Mouse (Mus musculus) adrenal gland, adult 8-10 months (tissue): ENCODE data around the gene Btbd9. TPM values are rescaled to one million over a fixed set of nuclear protein-coding genes. Genes with fewer than 3 reads are reported as not detected.
"Not testable (repeated sequence)": the region's sequence is repeated elsewhere in the genome, so short reads cannot be mapped to it uniquely, and the experiment has no call there.

ENCODE experiments used
- DNase-seq: peaks from one replicate; pipeline ENCODE4 v3.0.0; 2022
- total RNA-seq, 4 experiments: library from RNA; stranded (reverse); gene quantifications; 2 replicates each; pipeline ENCODE4 v1.2.4; 2022

Gene Btbd9
- total RNA-seq: 10 to 100 TPM; 40.1 to 61.6 (median 48.3) TPM

DNA sequence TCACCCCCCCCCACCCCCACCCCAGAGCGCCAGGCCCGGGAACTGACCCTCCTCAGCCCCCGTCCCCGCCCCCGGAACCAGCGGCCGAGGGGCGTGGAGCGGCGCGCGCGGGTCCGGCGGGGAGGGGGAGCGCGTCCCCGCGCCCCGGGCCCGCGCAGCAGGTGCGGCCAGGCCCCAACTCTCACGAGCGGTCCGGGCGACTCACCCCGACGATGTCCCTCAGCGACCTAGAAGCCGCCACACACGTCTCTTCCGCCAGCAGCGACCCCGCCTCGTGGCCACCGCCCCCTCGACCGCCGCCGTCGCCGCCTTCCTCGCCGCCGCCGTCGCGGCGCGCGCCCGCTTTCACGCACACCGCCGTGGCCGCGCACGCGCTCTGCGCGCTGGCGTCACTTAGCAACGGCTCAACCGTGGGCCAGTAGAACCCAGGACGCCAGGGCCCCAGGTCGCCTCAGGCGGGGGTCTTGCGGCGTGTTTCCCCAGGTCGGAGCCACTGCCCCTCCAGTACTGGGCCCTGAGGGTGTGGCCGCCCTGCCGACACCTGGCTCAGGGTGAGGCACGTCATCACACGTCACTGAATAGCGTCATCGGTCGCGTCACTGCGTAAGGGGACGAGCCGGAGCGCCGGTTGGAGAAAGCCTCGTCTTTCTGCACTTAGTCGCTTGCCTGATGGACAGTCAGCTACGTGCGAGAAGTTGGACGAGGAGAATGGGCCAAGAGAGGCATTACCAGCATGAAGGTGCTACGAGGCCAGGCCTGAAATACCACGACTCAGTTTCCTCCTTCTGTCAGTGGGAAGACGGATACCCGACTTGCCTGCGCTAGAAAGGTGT, at the start of gene Btbd9:
Gene Btbd9 (minus strand): TSS at position 548 of the 833 bp plus-strand sequence.
- peak; percentile 93 for DNase-seq

DNA sequence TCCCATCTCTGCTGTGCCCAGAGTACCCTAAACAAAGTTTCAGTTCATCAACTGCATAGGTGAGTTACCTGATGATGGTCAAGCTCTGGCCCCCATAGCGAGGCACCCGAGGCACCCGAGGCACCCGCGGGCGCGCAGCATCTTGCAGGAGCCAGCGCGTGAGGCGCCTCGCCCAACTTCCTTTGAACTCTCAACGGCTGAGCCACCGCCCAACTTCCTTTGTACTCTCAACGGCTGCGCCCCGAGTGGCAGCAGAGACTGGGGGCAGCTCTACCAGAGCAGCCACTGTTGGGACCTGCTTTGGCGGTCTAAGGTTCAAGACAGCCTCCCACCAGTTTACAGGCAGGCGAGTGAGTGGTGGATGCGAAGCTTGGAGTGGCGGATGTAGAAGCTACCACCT, 47.8 kb upstream of the Btbd9 start, which contains the start of gene Dnah8:
Gene Dnah8 (plus strand): TSS at position 223 of the 400 bp plus-strand sequence.
- not testable (repeated sequence) for DNase-seq

DNA sequence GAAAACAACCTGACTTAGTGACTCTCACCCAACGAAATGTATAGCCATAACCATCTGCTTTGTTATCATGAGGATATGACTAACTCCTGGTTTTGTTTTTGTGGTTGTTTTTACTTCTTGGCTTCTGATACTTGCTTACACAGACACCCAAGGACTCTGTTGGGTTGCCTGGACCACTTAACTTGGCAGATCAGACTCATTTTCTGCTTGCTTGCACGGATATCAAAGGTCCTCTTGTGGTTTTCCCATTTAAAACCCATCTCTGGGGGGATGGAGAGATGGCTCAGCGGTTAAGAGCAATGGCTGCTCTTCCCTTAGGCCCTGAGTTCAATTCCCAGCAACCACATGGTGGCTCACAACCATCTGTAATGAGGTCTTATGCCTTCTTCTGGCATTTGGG, 46.9 kb upstream of the Btbd9 start:
- DNase-seq: no peak

DNA sequence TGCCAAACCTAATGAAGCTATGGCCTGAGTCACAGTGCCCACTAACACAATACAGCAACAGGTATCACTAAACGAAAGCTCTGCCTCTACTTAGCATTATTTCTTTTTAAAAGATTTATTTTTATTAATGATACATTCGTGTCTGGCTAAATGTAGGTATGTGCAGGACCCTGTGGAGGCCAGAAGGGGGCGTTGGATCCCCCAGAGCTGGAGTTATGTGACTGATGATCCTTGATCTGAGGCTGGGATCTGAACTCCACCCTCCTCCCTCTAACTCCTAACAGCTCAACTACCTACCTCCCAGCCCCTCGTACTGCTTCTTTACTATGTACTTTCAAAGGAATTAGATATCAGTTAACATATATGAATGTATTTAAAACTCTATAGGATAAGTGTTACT, 45.2 kb upstream of the Btbd9 start:
- DNase-seq: no peak

DNA sequence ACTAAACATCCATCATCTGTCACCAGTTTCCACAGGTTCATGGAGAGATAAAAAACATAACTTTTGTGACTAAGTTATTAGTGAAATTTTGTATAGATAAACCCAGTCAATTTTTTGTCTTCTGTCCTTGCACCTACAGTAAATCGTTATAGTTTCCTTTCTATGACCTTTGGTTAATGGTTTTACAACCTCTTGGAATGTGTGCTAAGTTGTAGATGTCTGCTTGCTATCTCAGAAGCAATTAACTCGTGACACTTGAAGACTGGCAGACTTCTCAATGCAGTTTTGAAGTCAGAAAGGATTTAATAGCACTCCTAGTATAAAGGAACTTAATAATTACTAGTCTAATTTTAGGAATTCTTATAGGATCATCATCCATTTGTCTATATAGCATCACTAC, 44.3 kb upstream of the Btbd9 start:
- no peak for DNase-seq

DNA sequence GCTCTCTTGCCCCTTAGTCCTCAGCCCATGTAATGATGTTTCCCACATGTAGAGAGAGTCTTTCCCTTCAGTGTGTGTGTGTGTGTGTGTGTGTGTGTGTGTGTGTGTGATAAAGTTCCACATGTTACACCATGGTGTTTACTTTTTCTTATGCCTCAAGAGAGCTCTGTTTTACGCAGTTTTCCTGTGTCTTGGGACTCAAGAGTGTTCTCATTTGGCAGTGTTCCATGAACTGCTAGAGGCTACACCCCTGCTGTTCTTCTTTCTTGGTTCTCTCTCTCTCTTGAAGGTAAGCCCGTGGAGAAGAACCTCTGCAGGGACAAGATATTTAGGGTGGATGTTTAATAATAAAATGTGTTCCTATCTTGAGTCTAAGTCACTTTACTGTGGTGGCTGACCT, 42.9 kb upstream of the Btbd9 start:
- DNase-seq: no peak

DNA sequence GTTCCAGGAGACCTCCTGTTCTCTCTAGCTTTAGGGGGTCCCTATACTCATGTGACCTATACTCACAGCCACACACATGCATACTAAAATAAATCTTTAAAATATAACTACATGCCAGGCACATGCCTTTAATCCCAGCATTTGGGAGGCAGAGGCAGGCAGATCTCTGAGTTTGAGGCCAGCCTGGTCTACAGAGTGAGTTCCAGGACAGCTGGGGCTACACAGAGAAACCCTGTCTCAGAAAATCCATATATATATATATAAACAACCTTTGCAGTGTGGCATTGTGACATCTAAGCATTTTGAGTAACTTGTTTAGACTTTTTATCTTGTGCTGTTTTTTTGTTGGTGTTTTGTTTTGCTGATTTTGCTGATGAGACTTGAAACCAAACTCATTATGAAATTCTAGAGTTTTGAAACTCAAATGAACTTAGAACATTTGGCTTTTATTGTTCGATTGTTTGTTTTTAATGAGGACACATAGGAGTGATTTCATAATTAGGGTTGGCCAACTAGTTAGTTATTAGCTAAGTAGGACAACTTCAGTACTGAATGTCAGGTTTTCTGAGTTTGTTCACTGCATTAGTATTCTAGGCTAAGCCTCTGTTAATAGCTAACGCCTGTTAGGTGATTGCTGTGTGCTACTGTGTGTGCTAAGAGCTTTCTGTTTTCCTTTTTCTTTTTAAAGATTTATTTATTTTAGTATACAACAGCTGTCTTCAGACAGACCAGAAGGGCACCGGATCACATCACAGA, 42.0 kb upstream of the Btbd9 start:
- no peak for DNase-seq

DNA sequence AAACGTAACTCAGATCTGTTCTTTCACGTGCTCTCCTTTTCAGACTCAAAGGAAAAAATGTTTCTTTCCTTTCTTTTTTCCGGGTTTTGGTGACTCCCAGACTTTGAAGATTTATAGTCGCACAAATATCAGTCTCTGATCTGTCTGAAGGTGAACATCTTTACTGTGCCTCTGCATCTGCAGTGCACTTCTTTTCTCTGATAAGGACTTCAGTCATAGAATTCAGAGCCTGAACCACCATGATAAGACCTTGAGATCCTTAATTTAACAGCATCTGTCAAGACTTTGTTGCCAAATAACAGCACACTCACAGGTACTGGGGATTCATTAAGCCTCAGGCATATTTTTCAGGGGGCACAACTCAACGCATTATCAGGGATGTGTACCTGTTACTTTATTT, 39.9 kb upstream of the Btbd9 start:
- DNase-seq: no peak

DNA sequence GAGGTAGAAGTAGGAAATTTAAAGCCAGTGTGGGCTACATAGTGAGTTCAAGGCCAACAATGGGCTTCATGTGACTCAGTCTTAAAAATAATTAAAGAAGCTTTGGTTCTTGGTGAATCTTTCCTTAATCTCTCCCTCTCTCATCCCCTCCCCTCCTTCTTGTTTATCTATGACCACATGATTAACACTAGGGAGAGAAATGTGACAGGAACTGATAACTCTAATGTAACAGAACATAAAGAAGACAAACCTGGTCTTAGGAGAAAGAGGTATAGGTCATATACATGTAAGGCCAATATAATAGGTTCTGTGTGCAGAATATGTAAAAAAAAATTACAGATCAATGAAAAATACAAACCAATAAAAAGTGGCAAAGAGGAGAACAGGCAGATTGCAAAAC, 37.1 kb upstream of the Btbd9 start:
- no peak for DNase-seq

DNA sequence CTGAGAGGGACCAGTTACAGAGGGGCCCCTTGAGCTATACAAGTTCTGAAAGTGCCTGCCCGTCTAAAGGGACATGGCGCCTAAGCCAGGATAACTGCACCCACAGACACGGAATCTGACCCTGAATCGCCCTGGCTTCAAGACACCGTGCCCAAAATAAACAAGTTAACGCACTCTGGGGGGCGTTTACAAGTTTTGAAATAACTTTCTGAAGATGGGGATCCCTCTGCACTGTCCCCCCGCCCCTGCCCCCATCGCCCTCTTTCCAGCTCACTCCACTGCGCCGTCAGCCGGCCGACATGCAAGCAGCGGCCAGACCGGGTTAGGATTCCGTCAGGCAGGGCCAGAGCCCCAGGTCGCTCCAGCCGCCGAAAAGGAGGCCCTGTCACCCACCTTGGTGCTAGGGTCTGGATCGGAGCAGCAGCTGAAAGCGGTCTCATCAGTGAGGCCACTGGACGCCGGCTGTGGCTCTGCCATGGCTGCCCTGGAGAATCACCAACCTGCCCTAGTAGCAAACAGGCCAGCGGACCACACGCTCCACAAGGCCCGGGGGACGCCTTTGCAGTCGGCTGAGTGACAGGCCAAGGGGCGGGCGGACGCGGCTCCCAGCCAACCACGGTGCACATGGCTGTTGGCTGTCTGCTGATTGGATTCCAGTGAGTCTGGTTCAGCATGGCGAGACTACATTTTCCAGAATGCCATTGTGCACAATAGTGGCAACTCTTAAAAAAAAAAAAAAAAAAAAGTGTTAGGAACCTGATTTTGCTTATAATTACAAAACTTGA, 36.0 kb upstream of the Btbd9 start:
- peak; percentile 100 for DNase-seq

DNA sequence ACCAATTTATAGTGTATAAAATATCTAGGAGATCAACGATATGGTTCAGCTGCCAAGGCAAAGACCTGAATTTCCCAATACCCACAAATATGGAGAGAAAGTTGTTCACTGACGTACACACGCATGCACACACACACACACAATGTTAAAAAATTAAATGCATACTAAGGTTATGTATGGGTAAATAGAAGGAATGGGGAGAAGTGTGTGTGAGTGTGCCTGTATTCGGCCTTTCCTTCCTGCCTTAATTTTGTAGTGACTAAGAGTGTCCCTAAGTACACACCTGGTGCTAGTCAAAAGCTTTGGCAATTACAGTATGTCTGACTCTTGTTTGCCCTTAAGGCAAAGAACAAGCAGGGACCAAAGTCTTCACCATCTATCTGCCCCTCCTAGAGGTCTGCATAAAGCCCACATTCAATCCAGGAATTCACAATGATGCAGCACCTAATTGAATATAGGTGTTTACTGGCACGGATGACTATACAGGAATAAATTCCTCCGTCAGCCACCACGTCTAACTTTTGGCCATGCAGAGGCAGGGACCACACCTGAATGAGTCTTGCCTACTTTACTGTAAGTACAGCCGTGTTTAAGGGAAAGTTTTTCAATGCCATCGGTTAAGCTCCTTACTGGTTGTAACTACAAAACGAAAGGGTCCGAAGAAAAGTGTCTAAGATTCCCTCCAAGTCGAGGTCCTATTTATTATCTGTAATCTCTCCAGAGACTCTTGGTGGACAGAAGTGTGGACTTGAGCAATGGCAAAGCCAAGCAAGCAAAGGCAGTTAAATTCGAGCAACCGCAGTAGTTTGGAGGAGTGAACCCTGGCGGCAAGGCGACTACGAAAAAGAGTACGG, 35.2 kb upstream of the Btbd9 start:
- DNase-seq: no peak

DNA sequence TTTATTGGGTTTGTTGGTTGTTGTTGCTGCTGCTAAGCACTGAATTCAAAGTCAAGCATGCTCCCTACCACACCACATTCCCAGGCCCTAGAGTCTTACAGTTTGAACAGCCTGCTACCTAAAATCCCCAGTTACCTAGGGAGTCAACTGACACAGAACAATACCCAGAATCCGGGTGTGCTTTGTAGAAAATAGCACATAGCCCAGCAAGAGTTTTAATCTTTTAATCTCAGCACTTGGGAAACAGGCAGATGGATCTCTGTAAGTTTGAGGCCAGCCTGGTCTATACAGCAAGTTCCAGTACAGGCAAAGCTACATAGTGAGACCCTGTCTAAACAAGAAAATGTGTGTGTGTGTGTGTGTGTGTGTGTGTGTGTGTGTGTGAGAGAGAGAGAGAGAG, 34.5 kb upstream of the Btbd9 start:
- no peak for DNase-seq

DNA sequence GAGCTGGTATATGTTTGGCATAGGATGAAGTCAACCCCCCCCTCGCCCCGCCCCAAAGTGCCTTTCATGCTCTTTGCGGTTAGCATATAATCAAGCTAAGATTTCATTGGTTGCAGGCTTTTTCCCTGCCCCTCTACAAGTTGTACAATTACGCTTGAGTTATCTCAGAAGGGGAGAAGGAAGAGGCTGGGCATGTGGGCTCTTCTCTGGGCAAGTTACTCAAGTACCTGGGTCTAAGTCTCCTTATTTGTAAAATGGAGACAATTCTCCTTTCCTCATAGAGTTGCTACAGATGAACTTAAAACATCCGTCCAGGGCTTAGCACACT, 33.7 kb upstream of the Btbd9 start:
- no peak for DNase-seq

DNA sequence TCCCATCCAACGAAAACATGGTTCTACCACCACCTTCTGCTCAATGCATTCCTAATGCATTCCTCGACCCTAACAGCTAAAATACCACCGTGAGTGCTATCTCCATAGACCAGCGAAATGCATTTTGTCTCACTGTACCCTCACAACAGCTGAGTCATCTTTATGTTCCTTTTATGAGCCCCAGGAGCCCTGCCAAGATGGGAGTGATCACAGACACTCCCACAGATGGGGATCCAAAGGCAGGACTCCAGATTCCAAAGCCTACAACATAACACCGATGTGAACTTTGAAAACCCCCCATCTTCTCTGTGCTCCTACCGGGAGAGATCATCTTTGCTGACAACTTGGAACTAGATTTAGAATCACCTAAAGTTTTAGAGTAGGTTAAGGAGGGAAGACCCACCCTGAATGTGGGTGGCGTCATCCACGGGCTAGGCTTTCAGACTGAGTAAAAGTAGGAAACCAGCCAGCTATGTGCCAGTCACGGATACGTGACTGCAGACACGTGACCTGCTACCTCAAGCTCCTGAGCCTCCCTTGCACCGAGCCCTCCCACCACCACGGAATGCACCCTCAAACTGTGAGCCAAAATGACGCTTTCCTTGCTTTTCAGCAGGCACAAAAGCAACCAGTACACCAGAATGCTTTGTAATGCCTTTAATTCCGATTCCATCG, 33.2 kb upstream of the Btbd9 start:
- DNase-seq: no peak

DNA sequence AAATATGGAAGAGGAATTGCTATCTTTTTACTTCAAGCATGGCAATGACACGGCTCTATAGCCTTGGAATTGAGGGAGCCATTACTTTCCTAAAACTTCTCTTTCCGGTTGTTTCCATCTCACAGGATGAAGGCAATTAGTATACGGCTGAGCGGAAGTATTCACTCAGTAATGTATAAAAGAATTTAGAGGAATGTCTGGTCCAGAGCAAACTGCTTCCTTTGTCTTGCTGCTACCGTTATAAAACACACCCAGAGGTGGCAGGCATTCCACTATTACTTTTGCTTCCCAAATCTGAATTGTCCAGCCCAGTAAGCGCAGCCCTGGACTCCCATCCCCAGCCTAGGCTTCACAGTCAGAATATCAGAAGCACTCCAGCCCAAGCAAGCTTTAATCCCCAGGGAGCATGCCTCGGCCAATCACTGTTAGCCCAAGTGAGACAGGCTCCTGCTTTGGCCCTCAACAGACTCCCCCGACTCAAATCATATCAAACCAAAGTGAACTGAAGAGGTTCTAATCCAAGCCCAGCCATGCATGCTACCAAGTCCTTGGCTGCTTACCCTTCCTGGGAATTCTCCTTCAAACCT, 31.7 kb upstream of the Btbd9 start:
- DNase-seq: no peak

DNA sequence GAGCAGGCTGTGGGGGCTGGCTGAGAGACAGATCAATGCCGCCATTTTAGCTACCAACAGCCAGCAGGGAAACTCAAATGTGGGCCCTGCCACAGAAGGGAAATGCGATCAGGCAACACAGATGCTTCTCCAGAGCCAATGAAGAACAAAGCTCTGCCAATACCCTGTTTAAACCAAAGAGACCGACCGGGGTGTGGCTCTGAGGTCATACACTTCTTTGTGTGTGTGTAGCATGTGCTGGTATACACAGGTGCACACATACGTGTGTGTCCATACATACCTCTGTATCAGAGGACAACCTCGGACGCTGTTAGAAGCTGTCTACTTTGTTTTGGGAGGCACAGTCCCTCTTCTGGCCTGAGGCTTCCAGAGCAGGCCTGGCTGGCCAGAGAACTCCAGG, 31.0 kb upstream of the Btbd9 start:
- DNase-seq: no peak

DNA sequence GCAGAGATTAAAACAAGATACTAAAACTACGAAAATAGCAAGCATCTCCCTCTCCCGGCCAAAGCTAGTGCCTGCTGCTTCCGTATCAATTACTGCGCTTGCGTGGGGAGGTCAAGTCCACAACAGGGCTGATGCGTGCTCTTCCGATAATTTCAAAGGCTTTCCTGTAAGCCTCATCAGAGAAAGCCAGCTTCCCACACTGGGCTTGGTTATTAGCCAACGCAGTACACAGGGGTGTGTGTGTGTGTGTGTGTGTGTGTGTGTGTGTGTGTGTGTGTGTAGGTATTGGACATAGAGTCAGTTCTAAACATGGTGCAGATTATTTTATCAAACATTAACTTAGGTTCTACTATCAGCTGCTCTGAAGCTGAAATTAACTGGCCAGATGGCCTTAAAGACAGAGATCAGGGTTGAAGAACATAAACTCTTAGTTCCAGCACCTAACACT, 30.4 kb upstream of the Btbd9 start:
- no peak for DNase-seq

DNA sequence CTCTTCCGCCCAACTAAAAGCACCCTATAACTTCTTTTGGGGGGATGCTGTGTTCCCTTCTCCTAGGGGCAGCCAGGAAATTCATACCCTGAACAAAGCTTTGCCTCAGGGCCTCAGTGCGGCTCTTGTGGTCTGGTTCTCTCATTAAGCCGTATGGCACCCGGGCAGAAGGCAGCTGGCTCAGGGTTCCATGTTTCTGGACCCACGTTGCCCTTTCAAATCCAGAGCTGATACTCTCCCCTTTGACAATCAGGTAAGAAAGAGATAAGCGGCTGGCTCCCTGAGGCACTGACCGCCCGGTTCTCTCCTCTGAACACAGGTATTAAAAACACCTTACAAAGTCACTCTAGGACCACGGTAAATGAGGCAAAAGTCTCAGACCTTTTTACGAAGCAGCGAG, 29.9 kb upstream of the Btbd9 start:
- no peak for DNase-seq

DNA sequence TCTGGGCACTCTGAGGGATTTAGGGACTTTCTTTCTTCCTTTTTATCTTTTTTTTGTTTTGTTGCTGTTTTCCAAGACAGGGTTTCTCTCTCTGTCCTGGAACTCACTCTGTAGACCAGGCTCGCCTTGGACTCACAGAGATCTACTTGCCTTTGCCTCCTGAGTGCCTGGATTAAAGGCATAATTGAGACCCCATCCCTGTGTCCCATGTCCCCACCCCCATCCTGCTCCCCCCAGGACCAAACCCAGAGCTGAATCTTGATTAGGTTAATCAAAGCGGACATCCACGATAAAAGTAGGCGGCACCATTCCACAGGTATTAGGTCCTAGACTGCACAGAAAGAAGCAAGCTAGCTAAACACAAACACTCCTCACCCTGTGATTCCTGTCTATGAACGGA, 28.7 kb upstream of the Btbd9 start:
- DNase-seq: no peak

DNA sequence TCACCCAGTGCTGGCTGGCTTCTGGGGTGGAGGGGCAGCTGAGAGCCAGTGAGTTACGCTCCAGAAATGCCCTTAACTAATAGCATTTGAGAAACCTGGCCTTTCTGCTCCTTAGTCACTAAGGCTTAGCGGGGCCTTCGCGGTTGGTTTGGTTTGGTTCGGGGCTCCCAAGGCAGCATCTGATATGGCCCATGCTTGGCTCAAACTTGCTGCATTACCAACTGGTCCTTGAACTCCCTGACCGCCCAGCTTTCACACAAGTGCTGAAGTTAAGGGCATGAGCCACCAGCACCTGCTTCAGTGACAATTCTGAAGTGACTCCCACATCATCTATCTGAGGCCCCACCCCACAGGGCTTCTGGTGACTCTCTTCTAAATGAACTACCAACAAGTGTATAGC, 28.0 kb upstream of the Btbd9 start:
- DNase-seq: no peak

DNA sequence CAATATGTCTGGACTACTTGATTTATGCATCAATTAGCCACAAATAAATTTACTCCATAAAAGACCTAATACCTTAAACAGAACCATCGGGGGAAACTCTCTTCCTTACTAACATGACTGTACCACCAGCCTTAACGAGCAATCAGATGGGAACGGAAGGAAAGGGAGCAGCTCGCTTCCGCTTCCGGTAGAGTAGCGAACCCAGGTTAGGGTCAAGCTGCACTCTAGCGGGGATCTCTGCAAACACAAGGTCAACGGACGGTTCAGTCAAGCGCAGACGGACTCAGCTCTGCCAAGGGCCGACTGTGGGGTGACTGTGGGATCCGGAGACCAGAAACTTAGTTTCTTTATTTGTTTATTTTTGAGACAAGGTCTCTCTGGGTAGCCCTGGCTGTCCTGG, 25.9 kb upstream of the Btbd9 start:
- DNase-seq: no peak
